Mouse (Mus musculus): ENCODE results near the gene Rnd3.

Gene Rnd3

DNA sequence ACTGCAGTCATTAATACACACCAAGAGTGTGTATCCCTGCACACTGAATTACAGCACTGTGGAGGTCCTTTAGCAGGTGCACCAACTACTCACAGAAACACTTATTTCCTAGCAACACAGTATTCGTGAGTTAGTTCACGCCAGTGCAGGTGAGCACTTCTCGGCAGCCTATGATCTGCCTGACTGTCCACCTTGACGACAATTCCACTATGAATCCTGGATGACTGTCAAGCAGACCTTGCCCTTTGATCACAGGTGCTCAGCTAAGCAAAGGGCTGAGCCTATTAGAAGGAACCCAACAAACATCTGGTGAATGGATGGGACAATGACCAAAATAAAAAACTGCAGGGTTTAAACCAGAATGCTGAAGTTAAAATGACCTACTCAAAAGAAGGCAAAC, 20.8 kb downstream of the Rnd3 start:
- DNase-seq (ENCODE audit: low read depth, low spot score) = no peak

DNA sequence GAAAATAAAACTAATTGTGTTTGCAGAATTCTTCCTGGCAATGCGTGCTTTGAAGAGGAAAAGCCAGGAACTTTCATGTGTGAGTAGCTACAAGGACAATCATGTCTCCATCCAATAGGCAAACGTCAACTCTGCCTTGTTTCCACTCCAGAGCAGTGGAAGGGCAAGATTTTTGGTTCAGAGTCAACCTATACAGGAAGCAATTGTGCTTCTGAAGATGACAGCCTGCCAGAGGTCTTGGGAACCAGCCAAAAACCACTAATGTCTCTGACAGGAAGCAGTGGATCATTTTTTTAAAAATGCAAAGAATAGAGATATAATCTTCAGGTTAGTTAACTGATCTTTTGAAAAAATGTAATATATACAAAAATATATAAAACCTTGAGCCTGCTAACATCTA, 38.6 kb downstream of the Rnd3 start:
- DNase-seq (ENCODE audit: low read depth, low spot score) = no peak

GRCm38 (mm10) chr2:51108631-51109030, 40.3 kb downstream of the Rnd3 start:
- DNase-seq (ENCODE audit: low read depth, low spot score) = no peak

- no peak for DNase-seq (ENCODE audit: low read depth, low spot score)
Observed at GRCm38 (mm10) chr2:51101187-51101586, 47.7 kb downstream of the Rnd3 start.

- DNase-seq (ENCODE audit: low read depth, low spot score) = no peak
Observed at GRCm38 (mm10) chr2:51099987-51100386, 48.9 kb downstream of the Rnd3 start.

DNA sequence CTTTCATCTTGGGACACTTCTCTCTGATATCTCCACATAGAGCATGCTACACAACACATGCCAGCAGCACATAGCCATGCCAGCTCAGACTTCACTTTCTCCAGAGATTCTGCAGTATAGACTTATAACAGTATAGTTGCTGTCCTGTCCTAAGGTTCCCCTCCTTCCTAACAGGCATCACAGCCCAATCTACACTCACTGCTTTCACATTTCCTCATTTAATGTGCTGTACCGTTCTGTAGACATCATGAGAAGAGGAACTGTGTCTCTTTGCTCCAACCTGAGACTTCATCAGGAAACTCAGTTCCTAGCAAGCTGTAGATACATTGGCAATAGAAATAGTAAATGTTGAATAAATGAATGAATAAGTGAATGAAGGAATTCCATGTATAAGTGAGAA, 49.7 kb downstream of the Rnd3 start:
- no peak for DNase-seq (ENCODE audit: low read depth, low spot score)

GRCm38 (mm10) chr2:51090688-51091087, 58.2 kb downstream of the Rnd3 start:
- no peak for DNase-seq (ENCODE audit: low read depth, low spot score)

GRCm38 (mm10) chr2:51090049-51090448, 58.9 kb downstream of the Rnd3 start:
- no peak for DNase-seq (ENCODE audit: low read depth, low spot score)

DNA sequence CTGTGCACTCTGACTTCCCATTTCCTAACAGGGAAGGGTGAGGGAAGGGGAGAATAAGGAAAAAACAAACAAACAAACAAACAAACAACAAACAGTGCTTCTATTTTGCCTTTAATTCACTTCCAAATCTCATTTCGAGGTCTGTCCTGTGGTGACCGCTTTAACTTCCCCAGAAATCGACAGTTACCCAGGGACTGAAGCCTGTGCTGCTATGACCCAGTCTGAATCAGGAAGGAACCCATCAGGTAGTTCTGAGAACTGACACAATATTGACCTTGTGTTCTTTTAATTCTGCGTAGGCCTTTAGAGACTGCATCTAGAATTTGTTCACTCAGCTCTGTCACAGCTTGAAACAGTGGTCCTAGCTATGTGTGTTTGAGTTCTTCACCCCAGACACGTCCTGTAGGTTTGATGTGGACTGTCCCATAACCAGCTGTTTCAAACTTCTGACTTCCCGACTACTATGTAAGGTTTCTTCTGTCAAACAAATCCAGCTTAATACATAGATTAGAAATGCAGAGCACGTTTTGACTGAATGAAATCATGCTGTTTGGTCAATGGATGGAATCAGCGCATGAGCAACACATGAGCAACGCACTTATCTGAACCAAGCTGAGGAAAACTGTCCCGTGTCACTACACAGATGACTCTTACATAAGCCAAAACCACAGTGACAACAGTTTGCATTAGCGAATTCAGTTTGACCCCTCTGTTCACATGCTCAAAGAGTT, 59.9 kb downstream of the Rnd3 start:
- no peak for DNase-seq (ENCODE audit: low read depth, low spot score)

GRCm38 (mm10) chr2:51088123-51088453, 60.8 kb downstream of the Rnd3 start:
- no peak for DNase-seq (ENCODE audit: low read depth, low spot score)

DNA sequence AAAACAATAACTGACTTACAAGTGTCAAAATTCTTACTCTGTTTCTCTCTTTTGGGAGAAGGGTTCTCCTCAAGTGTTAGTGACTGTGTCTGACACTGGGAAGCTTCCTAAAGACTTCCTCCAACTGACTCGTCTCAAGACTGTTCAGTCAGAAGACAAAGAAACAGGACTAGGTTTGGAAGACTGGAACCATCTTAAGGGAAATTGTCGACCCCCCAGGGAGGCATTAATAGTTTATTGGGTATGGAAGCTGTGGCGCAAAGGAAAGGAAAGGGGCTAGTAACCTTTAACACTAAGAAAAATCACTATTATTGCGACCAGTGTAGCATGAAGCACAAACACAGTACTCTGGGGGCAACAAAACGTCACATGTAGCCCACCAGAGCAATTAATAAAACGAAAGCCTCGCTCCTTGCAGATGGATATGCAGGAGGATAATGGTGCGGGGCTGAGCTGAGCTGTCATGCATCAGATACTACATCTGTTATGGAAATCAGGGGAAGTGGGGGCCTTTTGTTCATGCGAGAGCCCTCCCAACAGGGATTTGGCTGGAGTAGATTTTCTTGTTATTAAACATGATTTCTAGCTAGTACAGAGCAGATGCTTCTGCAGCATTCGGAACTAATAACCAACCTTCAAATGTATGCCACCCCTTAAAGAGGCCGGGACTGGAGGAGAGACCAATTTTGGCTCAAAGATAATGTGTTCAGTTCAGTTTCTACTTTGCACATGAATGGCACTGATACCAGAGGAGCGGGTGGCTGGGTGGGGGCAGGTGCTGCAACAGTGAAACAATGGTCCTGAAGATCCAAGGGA, 61.4 kb downstream of the Rnd3 start:
- no peak for DNase-seq (ENCODE audit: low read depth, low spot score)

DNA sequence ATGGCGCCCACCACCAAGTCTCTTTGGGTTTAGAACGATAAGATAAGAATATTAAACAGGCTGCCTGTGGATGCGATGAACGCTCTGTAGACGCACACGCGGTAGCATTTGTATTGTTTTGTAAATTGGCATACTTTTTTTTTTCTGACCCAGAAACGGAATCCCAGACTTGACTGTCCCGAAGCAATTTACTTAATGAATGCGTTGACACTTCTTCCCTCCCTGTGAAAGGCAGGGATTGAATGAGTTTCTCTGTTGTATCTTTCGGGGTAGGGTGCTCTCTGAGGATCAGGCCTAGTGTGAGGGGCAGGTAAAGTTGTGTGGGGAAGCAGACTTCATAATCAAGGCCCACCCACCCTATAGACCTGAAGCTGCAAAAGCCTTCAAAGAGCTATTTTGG, 63.8 kb downstream of the Rnd3 start:
- DNase-seq (ENCODE audit: low read depth, low spot score) = no peak

- DNase-seq (ENCODE audit: low read depth, low spot score) = no peak
Observed at GRCm38 (mm10) chr2:51082714-51083351, 66.1 kb downstream of the Rnd3 start.

Data from A20 (cell line).